Mouse (Mus musculus): ENCODE results near the gene Mei4. TPM values are rescaled to one million over a fixed set of nuclear protein-coding genes. Genes with fewer than 3 reads are reported as not detected.

The Mei4 gene
- polyA plus RNA-seq (2015; fragmentation: Nextera tagmentation; extraction: Ambion mirVana) = 1.5 TPM in 2 replicates

- H3K27me3 ChIP-seq (replicated peaks) = 0 out of 2 replicates have a peak, but pooled peaks cover 6% of the 10 kb centered on the region
- H3K27ac ChIP-seq = no peak within 1 kb of the TSS
- H3K9ac ChIP-seq = peak within 1 kb of the TSS; percentile 68
- H3K4me3 ChIP-seq = peak within 1 kb of the TSS; percentile 76
- H3K36me3 ChIP-seq (replicated peaks) = no peaks in the 10 kb centered on the region
- no peaks in the 10 kb centered on the region for H3K9me3 ChIP-seq
- 3% methylated on average over 32 of the region's 32 CpGs for WGBS
- peak within 1 kb of the TSS; percentile 92 for H3K4me2 ChIP-seq
- H3K4me1 ChIP-seq = peaks cover 6% of the 10 kb centered on the region; the same call in 1 of the 2 replicates
- peak; percentile 99 for ATAC-seq (replicated peaks)
These were observed at the start of gene Mei4 for GRCm38 (mm10) chr9:81863181-81863887. Mei4 (plus strand) TSS chr9:81863670.

- no peak overlapping the region for H3K9ac ChIP-seq
- no peaks in the 10 kb centered on the region for H3K36me3 ChIP-seq (replicated peaks)
- H3K4me2 ChIP-seq = no peak overlapping the region
- no peaks in the 10 kb centered on the region for H3K9me3 ChIP-seq
- no peaks in the 10 kb centered on the region for H3K27me3 ChIP-seq (replicated peaks)
- ATAC-seq (replicated peaks) = no peak
- 89% methylated on average over 1 of the region's 1 CpGs for WGBS
- no peak overlapping the region for H3K4me3 ChIP-seq
- H3K27ac ChIP-seq = no peak overlapping the region
- no peaks in the 10 kb centered on the region for H3K4me1 ChIP-seq
These were observed 43.6 kb upstream of the Mei4 start for GRCm38 (mm10) chr9:81819715-81820373.

- 94% methylated on average over 2 of the region's 2 CpGs for WGBS
- Histone ChIP-seq H3K9ac (no peak overlapping the region), H3K27me3 (replicated peaks) (no peaks in the 10 kb centered on the region), H3K27ac (no peak overlapping the region), H3K4me3 (no peak overlapping the region), H3K4me2 (no peak overlapping the region), H3K4me1 (no peaks in the 10 kb centered on the region), H3K9me3 (no peaks in the 10 kb centered on the region), H3K36me3 (replicated peaks) (no peaks in the 10 kb centered on the region)
- no peak for ATAC-seq (replicated peaks)
These were observed 35.9 kb upstream of the Mei4 start for GRCm38 (mm10) chr9:81827560-81827959.

- no peak for ATAC-seq (replicated peaks)
- Histone ChIP-seq H3K36me3 (replicated peaks) (no peaks in the 10 kb centered on the region), H3K9me3 (no peaks in the 10 kb centered on the region), H3K4me1 (no peaks in the 10 kb centered on the region), H3K9ac (no peak overlapping the region), H3K4me3 (no peak overlapping the region), H3K27ac (no peak overlapping the region), H3K4me2 (no peak overlapping the region), H3K27me3 (replicated peaks) (no peaks in the 10 kb centered on the region)
These were observed 29.4 kb upstream of the Mei4 start for GRCm38 (mm10) chr9:81834056-81834455.

GRCm38 (mm10) chr9:81858861-81859260 is 4.6 kb upstream of the Mei4 start:
- Histone ChIP-seq H3K9me3 (no peaks in the 10 kb centered on the region), H3K4me3 (no peak overlapping the region), H3K27ac (no peak overlapping the region), H3K4me2 (no peak overlapping the region), H3K36me3 (replicated peaks) (no peaks in the 10 kb centered on the region), H3K4me1 (peaks cover 4% of the 10 kb centered on the region; the same call in 1 of the 2 replicates), H3K27me3 (replicated peaks) (0 out of 2 replicates have a peak, but pooled peaks cover 6% of the 10 kb centered on the region), H3K9ac (no peak overlapping the region)
- no peak for ATAC-seq (replicated peaks)
- WGBS = 32% methylated on average over 1 of the region's 1 CpGs

GRCm38 (mm10) chr9:81863888-81864234 is 391 bp downstream of the Mei4 start:
- Histone ChIP-seq H3K9ac (peak overlapping the region; percentile 68), H3K4me1 (peaks cover 6% of the 10 kb centered on the region; the same call in 1 of the 2 replicates), H3K4me2 (peak overlapping the region; percentile 92), H3K27ac (no peak overlapping the region), H3K9me3 (no peaks in the 10 kb centered on the region), H3K27me3 (replicated peaks) (0 out of 2 replicates have a peak, but pooled peaks cover 6% of the 10 kb centered on the region), H3K4me3 (peak overlapping the region; percentile 76), H3K36me3 (replicated peaks) (no peaks in the 10 kb centered on the region)
- ATAC-seq (replicated peaks) = no peak; the same call in none of the 2 replicates
- WGBS = 28% methylated on average over 13 of the region's 13 CpGs

- ATAC-seq (replicated peaks) = no peak
- Histone ChIP-seq H3K27ac (no peak overlapping the region), H3K4me3 (no peak overlapping the region), H3K27me3 (replicated peaks) (0 out of 2 replicates have a peak, but pooled peaks cover 6% of the 10 kb centered on the region), H3K4me2 (no peak overlapping the region), H3K4me1 (peaks cover 6% of the 10 kb centered on the region; the same call in 1 of the 2 replicates), H3K9me3 (no peaks in the 10 kb centered on the region), H3K36me3 (replicated peaks) (no peaks in the 10 kb centered on the region), H3K9ac (no peak overlapping the region)
- WGBS = 81% methylated on average over 2 of the region's 2 CpGs
These were observed 2.6 kb downstream of the Mei4 start for GRCm38 (mm10) chr9:81866032-81866431.

- no peak for ATAC-seq (replicated peaks)
- Histone ChIP-seq H3K36me3 (replicated peaks) (no peaks in the 10 kb centered on the region), H3K4me1 (no peaks in the 10 kb centered on the region), H3K9me3 (no peaks in the 10 kb centered on the region), H3K27ac (no peak overlapping the region), H3K27me3 (replicated peaks) (no peaks in the 10 kb centered on the region), H3K4me3 (no peak overlapping the region), H3K9ac (no peak overlapping the region), H3K4me2 (no peak overlapping the region)
- 100% methylated on average over 1 of the region's 1 CpGs for WGBS
These were observed 58.0 kb downstream of the Mei4 start for GRCm38 (mm10) chr9:81921456-81921855.

- H3K9ac ChIP-seq = no peak overlapping the region
- H3K36me3 ChIP-seq (replicated peaks) = no peaks in the 10 kb centered on the region
- no peaks in the 10 kb centered on the region for H3K9me3 ChIP-seq
- ATAC-seq (replicated peaks) = no peak
- no peak overlapping the region for H3K4me2 ChIP-seq
- no peaks in the 10 kb centered on the region for H3K4me1 ChIP-seq
- H3K4me3 ChIP-seq = no peak overlapping the region
- H3K27ac ChIP-seq = no peak overlapping the region
- H3K27me3 ChIP-seq (replicated peaks) = no peaks in the 10 kb centered on the region
These were observed 61.3 kb downstream of the Mei4 start for GRCm38 (mm10) chr9:81924744-81925143.

- Histone ChIP-seq H3K27ac (no peak overlapping the region), H3K36me3 (replicated peaks) (no peaks in the 10 kb centered on the region), H3K9ac (no peak overlapping the region), H3K4me3 (no peak overlapping the region), H3K27me3 (replicated peaks) (no peaks in the 10 kb centered on the region), H3K9me3 (no peaks in the 10 kb centered on the region), H3K4me2 (no peak overlapping the region), H3K4me1 (no peaks in the 10 kb centered on the region)
- WGBS = 78% methylated on average over 4 of the region's 4 CpGs
- no peak for ATAC-seq (replicated peaks)
These were observed 77.1 kb downstream of the Mei4 start for GRCm38 (mm10) chr9:81940533-81940932.

GRCm38 (mm10) chr9:81945624-81946023 is 82.2 kb downstream of the Mei4 start:
- WGBS = 68% methylated on average over 6 of the region's 6 CpGs
- Histone ChIP-seq H3K4me3 (no peak overlapping the region), H3K27ac (no peak overlapping the region), H3K27me3 (replicated peaks) (no peaks in the 10 kb centered on the region), H3K4me2 (no peak overlapping the region), H3K4me1 (no peaks in the 10 kb centered on the region), H3K9ac (no peak overlapping the region), H3K9me3 (no peaks in the 10 kb centered on the region), H3K36me3 (replicated peaks) (no peaks in the 10 kb centered on the region)
- ATAC-seq (replicated peaks) = no peak

GRCm38 (mm10) chr9:81956858-81957257 is 93.4 kb downstream of the Mei4 start:
- no peak for ATAC-seq (replicated peaks)
- Histone ChIP-seq H3K27ac (no peak overlapping the region), H3K4me1 (no peaks in the 10 kb centered on the region), H3K27me3 (replicated peaks) (no peaks in the 10 kb centered on the region), H3K4me2 (no peak overlapping the region), H3K9me3 (no peaks in the 10 kb centered on the region), H3K9ac (no peak overlapping the region), H3K4me3 (no peak overlapping the region), H3K36me3 (replicated peaks) (no peaks in the 10 kb centered on the region)
- WGBS = 91% methylated on average over 3 of the region's 3 CpGs

- peak; percentile 48; the same call in 1 of the 2 replicates for ATAC-seq (replicated peaks)
- H3K4me3 ChIP-seq = no peak overlapping the region
- H3K36me3 ChIP-seq (replicated peaks) = no peaks in the 10 kb centered on the region
- no peaks in the 10 kb centered on the region for H3K4me1 ChIP-seq
- H3K27me3 ChIP-seq (replicated peaks) = no peaks in the 10 kb centered on the region
- 72% methylated on average over 2 of the region's 2 CpGs for WGBS
- H3K4me2 ChIP-seq = no peak overlapping the region
- no peak overlapping the region for H3K9ac ChIP-seq
- no peaks in the 10 kb centered on the region; the same call in 1 of the 2 replicates for H3K9me3 ChIP-seq
- H3K27ac ChIP-seq = no peak overlapping the region
These were observed 94.4 kb downstream of the Mei4 start for GRCm38 (mm10) chr9:81957842-81958241.

Data from midbrain, embryonic 15.5 days (tissue).